Mouse (Mus musculus) MN1 (cell line): Measurements from ENCODE around the gene Gm21454.
"Not testable (repeated sequence)": the region's sequence is repeated elsewhere in the genome, so short reads cannot be mapped to it uniquely, and the experiment has no call there.

Experiments used
- DNase-seq: peaks from one replicate; pipeline ENCODE4 v3.0.0-alpha.2; 2016; ENCODE audit warnings: low spot score

Gene Gm21454

DNA sequence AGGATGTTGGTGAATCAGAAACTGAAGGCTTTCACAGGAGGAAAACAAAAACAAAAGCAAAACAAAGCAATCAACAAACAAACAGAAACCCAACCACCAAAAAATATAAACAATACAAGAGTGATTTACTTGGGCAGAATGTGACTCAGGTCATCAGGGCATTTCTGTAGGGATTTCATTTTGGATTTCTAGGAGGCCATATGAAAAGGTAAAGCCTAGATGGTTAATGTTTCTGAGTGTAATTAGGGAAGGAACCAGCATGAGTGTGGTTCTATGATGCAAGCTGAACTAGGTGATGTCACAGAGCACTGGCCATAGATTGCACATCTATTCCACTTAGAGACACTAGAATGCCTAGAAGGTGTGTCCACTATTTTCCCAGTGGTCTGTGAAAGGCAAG, at the start of gene Gm21454, which contains the start of gene Gm21440:
Gene Gm21454 (plus strand): TSS at position 352 of the 400 bp plus-strand sequence.
Gene Gm21440 (plus strand): TSS at position 301 of the 400 bp plus-strand sequence.
- not testable (repeated sequence) for DNase-seq

DNA sequence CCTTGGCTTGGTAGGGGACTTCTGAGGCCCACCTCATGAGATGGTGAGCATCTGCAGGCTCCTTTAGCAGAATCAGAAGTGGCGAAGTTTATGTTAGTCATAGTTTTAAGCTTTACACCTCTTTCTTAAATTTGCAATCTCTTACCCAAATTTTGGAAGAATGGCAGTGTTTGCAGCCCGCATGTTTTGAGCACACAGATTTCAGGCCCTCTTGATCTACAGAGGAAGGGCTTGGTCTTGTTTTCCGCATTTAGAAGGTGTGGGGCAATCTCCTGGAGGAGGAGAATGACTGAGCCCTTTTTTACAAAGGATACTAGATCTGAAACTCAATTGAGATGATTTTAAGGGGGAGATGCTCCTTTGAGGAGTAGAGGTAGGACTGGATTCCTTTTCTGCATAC, 28.4 kb upstream of the Gm21454 start, which contains the start of gene Gm21828:
Gene Gm21828 (minus strand): TSS at position 101 of the 400 bp plus-strand sequence.
- DNase-seq, result not testable (repeated sequence)

DNA sequence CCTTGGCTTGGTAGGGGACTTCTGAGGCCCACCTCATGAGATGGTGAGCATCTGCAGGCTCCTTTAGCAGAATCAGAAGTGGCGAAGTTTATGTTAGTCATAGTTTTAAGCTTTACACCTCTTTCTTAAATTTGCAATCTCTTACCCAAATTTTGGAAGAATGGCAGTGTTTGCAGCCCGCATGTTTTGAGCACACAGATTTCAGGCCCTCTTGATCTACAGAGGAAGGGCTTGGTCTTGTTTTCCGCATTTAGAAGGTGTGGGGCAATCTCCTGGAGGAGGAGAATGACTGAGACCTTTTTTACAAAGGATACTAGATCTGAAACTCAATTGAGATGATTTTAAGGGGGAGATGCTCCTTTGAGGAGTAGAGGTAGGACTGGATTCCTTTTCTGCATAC, 96.7 kb downstream of the Gm21454 start, which contains the start of gene Gm21725:
Gene Gm21725 (minus strand): TSS at position 101 of the 400 bp plus-strand sequence.
- not testable (repeated sequence) for DNase-seq
